Mouse (Mus musculus): ENCODE measurements around the gene Mybbp1a.

DNA sequence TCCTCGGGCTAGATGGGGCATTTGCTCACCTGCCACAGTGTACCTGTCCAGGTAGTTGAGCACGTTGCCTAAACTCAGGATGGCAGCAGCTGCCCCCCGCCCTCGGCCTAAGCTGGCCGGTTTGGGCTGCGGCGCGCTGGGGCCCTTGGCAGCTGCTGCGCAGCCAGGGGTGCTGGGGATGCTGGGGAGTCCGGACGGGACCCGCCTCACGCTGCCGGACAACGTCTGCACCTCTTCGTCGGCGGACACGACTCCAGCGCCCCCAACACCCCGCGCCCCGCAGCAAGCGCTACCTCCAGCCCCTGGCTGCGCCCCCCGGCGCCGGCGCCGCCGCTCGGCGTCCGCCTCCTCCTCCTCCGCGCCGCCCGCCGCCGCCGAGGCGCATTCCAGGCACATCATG lies 48.2 kb downstream of the Mybbp1a start:
- TF ChIP-seq ELF1 (IDR thresholded peaks at IDR 0.05; ENCODE audit: low read depth, low read length) (no peak), CTCF (IDR thresholded peaks at IDR 0.05 in 2 of 3, conservative IDR thresholded peaks at IDR 0.05 in 1 of 3; ENCODE audit: control insufficient read depth in 1 of 3, insufficient read depth in 1 of 3, low read depth in 2 of 3, low read length in 3 of 3, poor library complexity in 1 of 3, severe bottlenecking in 1 of 3) (no peak), USF1 (IDR thresholded peaks at IDR 0.05; ENCODE audit: low read depth, low read length) (no peak)

Measured in MEL (cell line).